Mouse (Mus musculus) kidney, embryonic 16.5 days (tissue): Measurements from ENCODE around the gene Gli3. TPM values are rescaled to one million over a fixed set of nuclear protein-coding genes. Genes with fewer than 3 reads are reported as not detected.

ENCODE experiments used
- ATAC-seq: fragments of 200-750 bp; cut with Nextera tagmentation; 2 replicates; pipeline ENCODE4 v1.8.0; 2017; ENCODE audit warnings: moderate TSS enrichment; ENCODE audit not compliant: low FRiP score, low TSS enrichment
- H3K27ac ChIP-seq: fragments of 300-500 bp; sonication (generic); 2 replicates; pipeline ENCODE4 v1.5.1; 2014; ENCODE audit warnings: low read length
- H3K27me3 ChIP-seq: fragments of 300-500 bp; sonication (generic); 2 replicates; pipeline ENCODE4 v1.6.1; 2014; ENCODE audit warnings: low read length, control low read depth, mixed read lengths; ENCODE audit not compliant: insufficient read depth
- H3K36me3 ChIP-seq: fragments of 300-500 bp; sonication (generic); 2 replicates; pipeline ENCODE4 v1.6.1; 2014; ENCODE audit warnings: low read length, control low read depth, mixed read lengths; ENCODE audit not compliant: insufficient read depth
- H3K4me1 ChIP-seq: fragments of 300-500 bp; sonication (generic); 2 replicates; pipeline ENCODE4 v1.6.1; 2014; ENCODE audit warnings: low read length, control low read depth, mixed read lengths; ENCODE audit not compliant: insufficient read depth
- H3K4me2 ChIP-seq: fragments of 300-500 bp; sonication (generic); replicated peaks from 2 replicates; pipeline ENCODE4 v1.6.1; 2014; ENCODE audit warnings: low read depth, low read length
- H3K4me3 ChIP-seq: fragments of 300-500 bp; sonication (generic); 2 replicates; pipeline ENCODE4 v1.5.1; 2014; ENCODE audit warnings: mild to moderate bottlenecking, low read length
- H3K9ac ChIP-seq: fragments of 300-500 bp; sonication (generic); replicated peaks from 2 replicates; pipeline ENCODE4 v1.6.1; 2014; ENCODE audit warnings: low read length
- H3K9me3 ChIP-seq: fragments of 300-500 bp; sonication (generic); 2 replicates; pipeline ENCODE4 v1.6.1; 2016; ENCODE audit warnings: low read length, control low read depth
- WGBS: fragments of 180-500 bp; shearing (Covaris S2); extraction: QIAGEN DNeasy Blood & Tissue Kit; methylation state at CpG from one replicate; pipeline ENCODE4 v1.1.7; 2014; 5-methylcytosine and 5-hydroxymethylcytosine counted together
- polyA plus RNA-seq: library from polyadenylated mRNA; unstranded; fragments of >200 nt; fragmentation: Nextera tagmentation; extraction: Ambion mirVana; gene quantifications from 2 replicates; pipeline ENCODE4 v1.2.1, GENCODE M21; 2015

Gene Gli3
- polyA plus RNA-seq, 1 experiment from 2014 or later = 11.6 TPM

DNA sequence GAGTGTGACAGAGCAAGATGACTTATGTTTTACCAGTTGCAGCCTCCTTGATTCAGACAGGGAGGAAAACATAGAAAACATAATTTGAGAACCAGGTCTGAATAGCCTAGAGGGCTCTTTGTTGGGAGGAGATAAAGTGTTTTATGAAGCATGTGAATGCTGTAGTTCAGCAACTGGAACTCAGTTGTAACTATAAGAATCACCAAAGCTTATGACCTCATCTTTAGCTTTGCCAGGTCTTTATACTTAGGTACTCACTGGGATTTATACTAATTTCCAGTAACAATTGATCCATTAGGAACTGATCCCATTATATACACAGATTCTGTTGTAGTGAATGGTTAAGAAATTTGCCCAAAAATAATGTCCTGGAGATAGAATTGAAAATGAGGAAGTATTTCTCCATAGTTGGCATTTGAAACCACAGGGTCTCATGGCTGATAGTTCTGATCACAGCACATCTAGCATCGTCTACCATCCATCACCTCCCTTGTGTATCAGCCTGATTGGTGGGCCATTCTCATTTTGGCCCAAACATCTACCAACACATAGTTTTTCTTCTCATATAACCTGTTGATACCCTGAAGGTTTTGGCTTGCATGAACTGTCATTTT, 259.8 kb downstream of the Gli3 start:
- no peak overlapping the region for H3K9ac ChIP-seq
- H3K4me3 ChIP-seq = no peak overlapping the region
- 96% methylated on average over 1 of the region's 1 CpGs for WGBS
- H3K36me3 ChIP-seq = peaks cover 39% of the 10 kb centered on the region
- H3K4me1 ChIP-seq = no peaks in the 10 kb centered on the region
- H3K4me2 ChIP-seq = no peak overlapping the region
- no peak for ATAC-seq
- H3K9me3 ChIP-seq = no peaks in the 10 kb centered on the region
- no peaks in the 10 kb centered on the region for H3K27me3 ChIP-seq
- no peak overlapping the region for H3K27ac ChIP-seq

DNA sequence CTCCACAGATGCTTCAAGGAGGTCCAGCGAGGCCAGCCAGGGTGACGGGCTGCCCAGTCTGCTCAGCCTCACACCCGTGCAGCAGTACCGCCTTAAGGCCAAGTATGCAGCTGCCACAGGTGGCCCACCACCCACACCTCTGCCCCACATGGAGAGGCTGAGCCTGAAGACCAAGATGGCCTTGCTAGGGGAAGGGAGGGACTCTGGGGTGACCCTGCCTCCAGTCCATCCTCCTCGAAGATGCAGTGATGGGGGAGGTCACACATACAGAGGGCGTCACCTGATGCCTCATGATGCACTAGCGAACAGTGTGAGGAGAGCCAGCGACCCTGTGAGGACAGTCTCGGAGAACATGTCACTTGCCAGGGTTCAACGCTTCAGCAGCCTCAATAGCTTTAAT, 261.7 kb downstream of the Gli3 start:
- no peak overlapping the region for H3K9ac ChIP-seq
- H3K4me1 ChIP-seq = no peaks in the 10 kb centered on the region
- H3K4me2 ChIP-seq = no peak overlapping the region
- no peaks in the 10 kb centered on the region for H3K9me3 ChIP-seq
- 84% methylated on average over 10 of the region's 10 CpGs for WGBS
- H3K4me3 ChIP-seq = no peak overlapping the region
- H3K27ac ChIP-seq = no peak overlapping the region
- H3K27me3 ChIP-seq = no peaks in the 10 kb centered on the region
- ATAC-seq = no peak
- peaks cover 51% of the 10 kb centered on the region for H3K36me3 ChIP-seq

DNA sequence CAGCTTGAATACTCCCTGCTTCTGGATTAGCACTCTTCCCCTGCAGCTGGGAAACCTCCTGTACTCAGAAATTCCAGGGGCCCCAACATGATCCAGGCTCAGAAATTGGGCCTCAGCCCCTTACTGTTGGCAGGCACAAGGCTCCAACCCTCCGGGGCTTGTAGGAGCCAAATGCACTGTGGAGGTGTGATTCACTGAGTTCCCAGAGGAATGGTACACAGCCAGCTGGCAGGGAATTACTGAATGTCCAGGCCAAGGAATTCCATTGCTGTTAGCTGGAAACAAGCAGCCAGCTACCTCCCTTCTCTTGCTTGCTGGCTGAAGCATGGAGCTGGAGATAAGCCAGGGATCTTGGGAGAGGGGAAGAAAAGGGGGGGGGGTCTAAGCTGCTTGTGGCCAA, 278.7 kb downstream of the Gli3 start:
- no peak overlapping the region for H3K9ac ChIP-seq
- H3K36me3 ChIP-seq = no peaks in the 10 kb centered on the region
- H3K27me3 ChIP-seq = no peaks in the 10 kb centered on the region
- no peak overlapping the region for H3K4me3 ChIP-seq
- peaks cover 3% of the 10 kb centered on the region for H3K9me3 ChIP-seq
- ATAC-seq = peak; percentile 51; the same call in 1 of the 2 replicates
- no peak overlapping the region for H3K4me2 ChIP-seq
- no peaks in the 10 kb centered on the region for H3K4me1 ChIP-seq
- no peak overlapping the region for H3K27ac ChIP-seq
- 23% methylated on average over 1 of the region's 1 CpGs for WGBS

GRCm38 (mm10) chr13:15742308-15742707, 279.3 kb downstream of the Gli3 start:
- H3K27me3 ChIP-seq = no peaks in the 10 kb centered on the region

GRCm38 (mm10) chr13:15742777-15743176, 279.7 kb downstream of the Gli3 start:
- Histone ChIP-seq H3K4me1 (no peaks in the 10 kb centered on the region), H3K36me3 (no peaks in the 10 kb centered on the region), H3K27ac (no peak overlapping the region), H3K4me3 (no peak overlapping the region), H3K4me2 (no peak overlapping the region), H3K9ac (no peak overlapping the region), H3K9me3 (peaks cover 5% of the 10 kb centered on the region), H3K27me3 (no peaks in the 10 kb centered on the region)
- no peak for ATAC-seq
- 52% methylated on average over 4 of the region's 4 CpGs for WGBS

More at GRCm38 (mm10) chr13:15742308-15742707, 279.3 kb downstream of the Gli3 start:
- no peak for ATAC-seq
- no peak overlapping the region for H3K4me3 ChIP-seq
- H3K9ac ChIP-seq = no peak overlapping the region
- no peak overlapping the region for H3K27ac ChIP-seq
- H3K4me2 ChIP-seq = no peak overlapping the region
- peaks cover 5% of the 10 kb centered on the region for H3K9me3 ChIP-seq
- WGBS = 71% methylated on average over 3 of the region's 3 CpGs
- no peaks in the 10 kb centered on the region for H3K36me3 ChIP-seq
- no peaks in the 10 kb centered on the region for H3K4me1 ChIP-seq

- peak; percentile 89 for ATAC-seq
- WGBS = 4% methylated on average over 38 of the region's 38 CpGs
- Histone ChIP-seq H3K36me3 (no peaks in the 10 kb centered on the region), H3K4me3 (peak overlapping the region; percentile 44), H3K9ac (peak overlapping the region; percentile 56), H3K4me2 (peak overlapping the region; percentile 56), H3K27me3 (peaks cover 5% of the 10 kb centered on the region; the same call in 1 of the 2 replicates), H3K27ac (no peak overlapping the region), H3K9me3 (no peaks in the 10 kb centered on the region), H3K4me1 (peaks cover 7% of the 10 kb centered on the region; the same call in 1 of the 2 replicates)
Measured at GRCm38 (mm10) chr13:15758835-15759632, 296.0 kb downstream of the Gli3 start.

DNA sequence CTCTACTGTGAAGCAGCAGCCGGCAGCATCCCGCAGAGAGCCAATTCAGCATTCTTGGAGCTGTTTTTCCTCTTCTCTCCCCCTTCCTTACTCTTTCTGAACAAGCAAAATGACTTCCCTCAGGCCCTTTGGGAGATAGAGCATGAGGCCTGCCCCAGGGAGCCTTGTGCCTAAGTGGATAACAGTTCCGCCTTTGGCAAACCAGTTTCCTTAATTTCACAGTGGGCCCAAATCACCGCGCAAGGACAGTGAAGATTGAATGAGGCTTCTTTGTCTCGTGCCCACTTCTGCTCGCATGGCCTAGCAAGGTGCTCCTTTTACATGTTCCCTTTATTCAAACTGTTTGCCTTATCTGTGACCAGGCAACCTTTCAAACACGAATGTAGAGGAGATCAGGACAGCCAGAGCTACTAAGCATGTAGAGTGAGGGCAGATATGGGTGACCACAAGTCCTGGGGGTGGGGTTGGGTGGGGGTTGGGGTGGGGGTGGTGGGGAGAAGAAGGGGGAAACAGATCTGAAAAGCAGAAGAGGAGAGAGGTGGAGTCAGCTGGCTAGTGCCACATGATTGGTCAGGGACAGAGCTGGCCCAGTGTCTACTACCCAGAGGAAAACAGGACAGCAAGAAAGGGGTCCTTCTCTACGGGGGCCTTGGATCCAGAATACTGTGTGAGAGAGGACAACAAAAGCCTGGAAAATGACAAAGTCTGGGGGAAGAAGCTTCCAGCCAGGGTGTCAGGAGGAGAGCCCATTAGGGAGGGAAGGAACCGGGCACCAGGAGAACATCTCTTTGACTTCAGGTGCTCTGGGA, 296.8 kb downstream of the Gli3 start:
- H3K4me3 ChIP-seq = peak overlapping the region; percentile 44
- H3K4me1 ChIP-seq = peaks cover 7% of the 10 kb centered on the region; the same call in 1 of the 2 replicates
- peaks cover 5% of the 10 kb centered on the region; the same call in 1 of the 2 replicates for H3K27me3 ChIP-seq
- 0 out of 2 replicates have a peak, but pooled peaks have one; percentile 40 for ATAC-seq
- H3K9ac ChIP-seq = peak overlapping the region; percentile 42
- WGBS = 33% methylated on average over 10 of the region's 10 CpGs
- H3K36me3 ChIP-seq = no peaks in the 10 kb centered on the region
- no peak overlapping the region for H3K27ac ChIP-seq
- no peaks in the 10 kb centered on the region for H3K9me3 ChIP-seq
- H3K4me2 ChIP-seq = peak overlapping the region; percentile 56

DNA sequence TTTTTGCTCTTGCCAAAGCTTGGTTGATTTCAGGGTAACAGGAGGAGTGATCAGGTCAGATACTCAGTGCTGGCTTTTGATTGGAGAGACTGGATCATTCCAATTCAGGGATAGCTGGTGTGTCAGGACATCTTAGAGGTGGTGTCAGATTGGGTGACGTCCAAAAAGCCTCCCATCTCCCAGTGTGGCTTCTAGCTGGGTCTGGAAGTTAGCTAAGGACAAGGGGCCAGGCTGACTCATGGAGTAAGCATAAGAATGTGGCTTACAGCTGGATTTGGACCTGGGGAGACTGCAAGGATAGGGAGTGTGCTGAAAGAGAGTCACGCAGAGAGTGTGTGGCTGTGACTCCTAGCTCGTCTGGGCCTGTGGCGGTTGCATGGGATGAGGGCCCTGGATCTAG, 299.3 kb downstream of the Gli3 start:
- peaks cover 5% of the 10 kb centered on the region; the same call in 1 of the 2 replicates for H3K27me3 ChIP-seq
- no peaks in the 10 kb centered on the region for H3K36me3 ChIP-seq
- ATAC-seq = no peak
- H3K9ac ChIP-seq = no peak overlapping the region
- no peak overlapping the region for H3K4me3 ChIP-seq
- H3K4me2 ChIP-seq = no peak overlapping the region
- H3K4me1 ChIP-seq = peaks cover 7% of the 10 kb centered on the region; the same call in 1 of the 2 replicates
- H3K9me3 ChIP-seq = no peaks in the 10 kb centered on the region
- H3K27ac ChIP-seq = no peak overlapping the region
- WGBS = 91% methylated on average over 4 of the region's 4 CpGs

- Histone ChIP-seq H3K27ac (no peak overlapping the region), H3K4me3 (no peak overlapping the region), H3K4me1 (peaks cover 7% of the 10 kb centered on the region; the same call in 1 of the 2 replicates), H3K27me3 (peaks cover 5% of the 10 kb centered on the region; the same call in 1 of the 2 replicates), H3K4me2 (no peak overlapping the region), H3K9ac (no peak overlapping the region), H3K9me3 (no peaks in the 10 kb centered on the region), H3K36me3 (no peaks in the 10 kb centered on the region)
- ATAC-seq = no peak
- 47% methylated on average over 6 of the region's 6 CpGs for WGBS
Measured at GRCm38 (mm10) chr13:15762901-15763417, 299.9 kb downstream of the Gli3 start.
